Mouse (Mus musculus): ENCODE measurements around the gene Fbxl13. TPM values are rescaled to one million over a fixed set of nuclear protein-coding genes. Genes with fewer than 3 reads are reported as not detected.

The Fbxl13 gene
- polyA plus RNA-seq, 1 experiment = not detected

- no peaks in the 10 kb centered on the region for H3K9me3 ChIP-seq (replicated peaks; ENCODE audit: control insufficient read depth, insufficient read depth, low read length, poor library complexity, severe bottlenecking)
- H3K36me3 ChIP-seq (ENCODE audit: control insufficient read depth, insufficient read depth, low read length, poor library complexity, severe bottlenecking) = no peaks in the 10 kb centered on the region
- TF ChIP-seq EP300 (IDR thresholded peaks at IDR 0.05; ENCODE audit: insufficient read depth, low read depth, low read length) (no peak), POLR2A (IDR thresholded peaks at IDR 0.05; ENCODE audit: insufficient read depth, low read length) (no peak), CTCF (IDR thresholded peaks at IDR 0.05; ENCODE audit: low read depth, low read length) (no peak)
- H3K4me1 ChIP-seq (ENCODE audit: control insufficient read depth, insufficient read depth, low read length) = no peaks in the 10 kb centered on the region
- no peak overlapping the region for H3K4me3 ChIP-seq (ENCODE audit: low read depth, low read length)
- H3K27ac ChIP-seq (ENCODE audit: insufficient read depth, low read length) = no peak overlapping the region
- no peak overlapping the region for H3K9ac ChIP-seq (ENCODE audit: low read depth, poor library complexity, severe bottlenecking)
- no peaks in the 10 kb centered on the region for H3K27me3 ChIP-seq (ENCODE audit: control insufficient read depth, insufficient read depth, low read length, poor library complexity, severe bottlenecking)
Measured at GRCm38 (mm10) chr5:21528068-21528842, 117.2 kb downstream of the Fbxl13 start.

- no peaks in the 10 kb centered on the region for H3K4me1 ChIP-seq (ENCODE audit: control insufficient read depth, insufficient read depth, low read length)
- no peaks in the 10 kb centered on the region for H3K36me3 ChIP-seq (ENCODE audit: control insufficient read depth, insufficient read depth, low read length, poor library complexity, severe bottlenecking)
- H3K9me3 ChIP-seq (replicated peaks; ENCODE audit: control insufficient read depth, insufficient read depth, low read length, poor library complexity, severe bottlenecking) = no peaks in the 10 kb centered on the region
- no peak for TF ChIP-seq CTCF (IDR thresholded peaks at IDR 0.05; ENCODE audit: low read depth, low read length)
- TF ChIP-seq EP300 (IDR thresholded peaks at IDR 0.05; ENCODE audit: insufficient read depth, low read depth, low read length) = no peak
- no peak for TF ChIP-seq POLR2A (IDR thresholded peaks at IDR 0.05; ENCODE audit: insufficient read depth, low read length)
- no peak overlapping the region for H3K9ac ChIP-seq (ENCODE audit: low read depth, poor library complexity, severe bottlenecking)
- no peak overlapping the region for H3K4me3 ChIP-seq (ENCODE audit: low read depth, low read length)
- no peak overlapping the region for H3K27ac ChIP-seq (ENCODE audit: insufficient read depth, low read length)
- H3K27me3 ChIP-seq (ENCODE audit: control insufficient read depth, insufficient read depth, low read length, poor library complexity, severe bottlenecking) = no peaks in the 10 kb centered on the region
Measured at GRCm38 (mm10) chr5:21527488-21527911, 117.9 kb downstream of the Fbxl13 start.

- Histone ChIP-seq H3K27me3 (ENCODE audit: control insufficient read depth, insufficient read depth, low read length, poor library complexity, severe bottlenecking) (no peaks in the 10 kb centered on the region), H3K9me3 (replicated peaks; ENCODE audit: control insufficient read depth, insufficient read depth, low read length, poor library complexity, severe bottlenecking) (no peaks in the 10 kb centered on the region), H3K36me3 (ENCODE audit: control insufficient read depth, insufficient read depth, low read length, poor library complexity, severe bottlenecking) (no peaks in the 10 kb centered on the region), H3K9ac (ENCODE audit: low read depth, poor library complexity, severe bottlenecking) (no peak overlapping the region), H3K27ac (ENCODE audit: insufficient read depth, low read length) (no peak overlapping the region), H3K4me3 (ENCODE audit: low read depth, low read length) (no peak overlapping the region), H3K4me1 (ENCODE audit: control insufficient read depth, insufficient read depth, low read length) (no peaks in the 10 kb centered on the region)
- TF ChIP-seq POLR2A (IDR thresholded peaks at IDR 0.05; ENCODE audit: insufficient read depth, low read length) (no peak), CTCF (IDR thresholded peaks at IDR 0.05; ENCODE audit: low read depth, low read length) (no peak), EP300 (IDR thresholded peaks at IDR 0.05; ENCODE audit: insufficient read depth, low read depth, low read length) (no peak)
Measured at GRCm38 (mm10) chr5:21526835-21527485, 118.5 kb downstream of the Fbxl13 start.

- H3K9me3 ChIP-seq (replicated peaks; ENCODE audit: control insufficient read depth, insufficient read depth, low read length, poor library complexity, severe bottlenecking) = no peaks in the 10 kb centered on the region
- TF ChIP-seq POLR2A (IDR thresholded peaks at IDR 0.05; ENCODE audit: insufficient read depth, low read length) = no peak
- TF ChIP-seq EP300 (IDR thresholded peaks at IDR 0.05; ENCODE audit: insufficient read depth, low read depth, low read length) = no peak
- TF ChIP-seq CTCF (IDR thresholded peaks at IDR 0.05; ENCODE audit: low read depth, low read length) = no peak
- H3K36me3 ChIP-seq (ENCODE audit: control insufficient read depth, insufficient read depth, low read length, poor library complexity, severe bottlenecking) = no peaks in the 10 kb centered on the region
- no peaks in the 10 kb centered on the region for H3K27me3 ChIP-seq (ENCODE audit: control insufficient read depth, insufficient read depth, low read length, poor library complexity, severe bottlenecking)
- H3K27ac ChIP-seq (ENCODE audit: insufficient read depth, low read length) = no peak overlapping the region
- H3K4me3 ChIP-seq (ENCODE audit: low read depth, low read length) = no peak overlapping the region
- no peak overlapping the region for H3K9ac ChIP-seq (ENCODE audit: low read depth, poor library complexity, severe bottlenecking)
- H3K4me1 ChIP-seq (ENCODE audit: control insufficient read depth, insufficient read depth, low read length) = no peaks in the 10 kb centered on the region
Measured at GRCm38 (mm10) chr5:21519166-21519565, 126.3 kb downstream of the Fbxl13 start.

- Histone ChIP-seq H3K4me3 (ENCODE audit: low read depth, low read length) (no peak overlapping the region), H3K9me3 (replicated peaks; ENCODE audit: control insufficient read depth, insufficient read depth, low read length, poor library complexity, severe bottlenecking) (no peaks in the 10 kb centered on the region), H3K36me3 (ENCODE audit: control insufficient read depth, insufficient read depth, low read length, poor library complexity, severe bottlenecking) (no peaks in the 10 kb centered on the region), H3K4me1 (ENCODE audit: control insufficient read depth, insufficient read depth, low read length) (no peaks in the 10 kb centered on the region), H3K9ac (ENCODE audit: low read depth, poor library complexity, severe bottlenecking) (no peak overlapping the region), H3K27ac (ENCODE audit: insufficient read depth, low read length) (no peak overlapping the region), H3K27me3 (ENCODE audit: control insufficient read depth, insufficient read depth, low read length, poor library complexity, severe bottlenecking) (no peaks in the 10 kb centered on the region)
- TF ChIP-seq CTCF (IDR thresholded peaks at IDR 0.05; ENCODE audit: low read depth, low read length) = no peak
- TF ChIP-seq EP300 (IDR thresholded peaks at IDR 0.05; ENCODE audit: insufficient read depth, low read depth, low read length) = no peak
- TF ChIP-seq POLR2A (IDR thresholded peaks at IDR 0.05; ENCODE audit: insufficient read depth, low read length) = no peak
Measured at GRCm38 (mm10) chr5:21518207-21518606, 127.2 kb downstream of the Fbxl13 start.

GRCm38 (mm10) chr5:21517562-21517961 lies 127.9 kb downstream of the Fbxl13 start:
- no peaks in the 10 kb centered on the region for H3K9me3 ChIP-seq (replicated peaks; ENCODE audit: control insufficient read depth, insufficient read depth, low read length, poor library complexity, severe bottlenecking)
- no peaks in the 10 kb centered on the region for H3K36me3 ChIP-seq (ENCODE audit: control insufficient read depth, insufficient read depth, low read length, poor library complexity, severe bottlenecking)

More at GRCm38 (mm10) chr5:21517562-21517961, 127.9 kb downstream of the Fbxl13 start:
- no peak overlapping the region for H3K4me3 ChIP-seq (ENCODE audit: low read depth, low read length)
- H3K27me3 ChIP-seq (ENCODE audit: control insufficient read depth, insufficient read depth, low read length, poor library complexity, severe bottlenecking) = no peaks in the 10 kb centered on the region
- H3K4me1 ChIP-seq (ENCODE audit: control insufficient read depth, insufficient read depth, low read length) = no peaks in the 10 kb centered on the region
- H3K9ac ChIP-seq (ENCODE audit: low read depth, poor library complexity, severe bottlenecking) = no peak overlapping the region
- TF ChIP-seq POLR2A (IDR thresholded peaks at IDR 0.05; ENCODE audit: insufficient read depth, low read length) = no peak
- no peak for TF ChIP-seq EP300 (IDR thresholded peaks at IDR 0.05; ENCODE audit: insufficient read depth, low read depth, low read length)
- no peak for TF ChIP-seq CTCF (IDR thresholded peaks at IDR 0.05; ENCODE audit: low read depth, low read length)
- H3K27ac ChIP-seq (ENCODE audit: insufficient read depth, low read length) = no peak overlapping the region
